Mouse (Mus musculus): ENCODE results near the gene Prkar2b.
A peak's percentile ranks its signal among the peaks of the same experiment; 100 is the strongest.

Prkar2b gene

DNA sequence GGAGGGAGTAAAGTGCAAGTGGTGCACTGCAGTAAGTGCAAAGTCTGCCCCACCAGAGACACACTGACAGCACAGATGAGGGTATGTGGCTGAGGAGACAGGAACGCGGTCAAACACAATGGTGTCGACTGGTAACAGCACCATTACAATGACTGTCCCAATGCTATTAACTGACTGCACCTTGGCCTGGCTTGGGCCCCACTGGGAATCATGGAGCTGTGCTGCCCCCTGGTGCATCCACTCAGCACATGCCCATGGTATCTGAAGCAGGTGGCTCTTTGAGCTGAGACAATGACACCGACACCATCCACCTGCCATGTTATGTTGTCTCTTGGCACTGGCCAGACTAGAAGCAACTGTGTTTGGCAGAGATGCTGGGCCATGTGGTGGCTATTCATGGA, 134.4 kb downstream of the Prkar2b start:
- DNase-seq (ENCODE audit: low read depth in 1 of 2, low spot score in 2 of 2): no peak

DNA sequence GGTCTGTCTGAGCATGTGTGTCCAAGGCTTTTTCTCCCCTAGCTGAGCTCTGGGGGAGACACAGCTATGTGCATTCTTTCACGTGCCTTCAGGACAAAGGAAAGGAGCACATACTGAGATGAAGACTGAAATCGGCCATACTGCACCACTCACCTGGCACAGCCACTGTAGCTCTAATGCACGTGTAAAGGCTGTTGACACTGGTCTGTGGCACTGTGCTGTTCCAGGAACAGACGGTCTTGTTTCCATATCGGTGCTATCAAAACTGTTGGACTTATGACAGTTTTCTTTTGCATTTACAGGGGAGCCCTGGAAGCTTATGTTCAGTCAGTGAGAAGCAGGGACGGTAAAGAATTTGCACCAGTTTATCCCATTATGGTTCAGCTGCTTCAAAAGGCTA, 135.8 kb downstream of the Prkar2b start:
- DNase-seq (ENCODE audit: low read depth in 1 of 2, low spot score in 2 of 2): no peak

DNA sequence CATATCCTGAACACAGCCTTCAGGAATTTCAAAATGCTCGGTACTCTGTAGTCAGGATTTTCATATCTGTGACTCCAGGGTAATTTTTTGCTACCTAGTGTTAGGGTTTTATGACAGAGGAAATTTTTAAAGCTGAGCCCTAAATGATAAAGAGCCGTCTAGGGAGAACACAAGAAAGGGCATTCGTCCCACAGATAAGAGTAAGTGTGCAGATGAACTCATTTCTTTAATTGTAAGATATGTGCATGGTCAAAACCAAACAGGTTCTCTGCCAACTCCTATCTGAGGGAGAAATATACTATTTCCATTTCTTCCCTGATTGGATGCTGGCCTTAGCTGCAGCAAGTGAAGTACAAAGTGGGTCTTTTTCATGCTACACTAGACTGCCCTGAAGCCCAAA, 137.0 kb downstream of the Prkar2b start:
- no peak for DNase-seq (ENCODE audit: low read depth in 1 of 2, low spot score in 2 of 2)

DNA sequence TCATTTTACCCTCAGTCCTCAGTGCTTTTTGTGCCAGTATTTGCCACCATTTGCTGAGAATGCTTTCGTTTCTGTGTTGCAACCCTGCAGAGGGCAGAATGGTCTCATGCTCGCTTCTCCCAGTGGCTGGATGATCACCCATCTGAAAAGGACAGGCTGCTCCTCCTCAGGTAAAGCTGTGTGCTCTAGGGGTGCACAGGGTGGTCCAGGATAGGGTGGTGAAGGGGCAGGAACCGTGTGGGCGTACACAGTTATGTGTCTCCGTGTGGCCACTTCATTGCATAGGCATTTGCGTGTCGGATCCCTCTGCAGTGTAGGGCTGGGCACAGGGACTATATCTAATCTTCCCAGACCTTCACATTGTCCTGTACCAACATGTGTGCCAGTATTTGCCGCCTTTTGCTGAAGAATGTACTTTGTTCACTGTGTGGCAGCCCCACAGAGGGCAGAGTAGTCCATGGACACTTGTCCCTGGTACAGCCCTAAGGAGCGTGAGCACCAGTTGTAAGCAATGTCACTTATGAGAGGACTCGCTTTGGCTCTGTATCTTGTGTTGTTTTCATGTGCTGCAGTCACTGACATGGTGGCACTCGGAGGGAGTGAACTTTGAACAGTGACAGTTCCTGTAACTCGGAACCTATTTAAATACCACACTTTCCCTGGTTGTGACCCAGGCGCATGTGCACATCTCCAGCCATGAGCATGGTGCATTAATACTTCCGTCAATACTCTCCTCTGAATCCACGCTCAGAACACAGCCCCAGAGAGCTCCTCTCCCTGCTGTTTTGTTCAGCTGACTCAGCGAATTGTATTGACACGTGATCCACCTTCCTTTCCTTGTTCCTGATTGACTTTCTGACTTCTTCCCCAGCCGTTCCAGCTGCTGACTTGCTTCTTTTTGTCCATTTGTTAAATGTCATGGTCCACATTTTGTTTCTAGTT, 140.4 kb downstream of the Prkar2b start:
- DNase-seq (ENCODE audit: low read depth in 1 of 2, low spot score in 2 of 2): no peak

DNA sequence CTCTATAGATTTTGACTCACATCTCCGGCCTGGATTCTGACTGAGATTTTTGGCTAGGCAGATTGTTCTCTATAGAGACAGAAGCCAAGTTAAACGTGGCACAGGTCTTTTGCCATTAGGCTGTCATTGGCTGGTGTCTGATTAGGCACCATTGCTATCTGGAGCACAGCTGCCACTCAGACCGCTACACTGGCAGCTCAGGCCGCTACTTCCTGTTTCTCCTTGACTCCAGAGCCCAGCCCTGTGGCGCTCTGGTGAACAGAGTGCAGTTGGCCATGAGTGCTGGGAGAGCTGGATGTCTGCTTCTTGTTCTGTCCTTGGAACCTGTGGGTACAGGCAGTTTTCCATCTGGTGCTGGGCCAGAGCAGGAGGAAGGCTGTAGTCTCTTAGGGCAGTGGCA, 143.9 kb downstream of the Prkar2b start:
- peak in 1 of 2 experiments; percentile 3 for DNase-seq (ENCODE audit: low read depth in 1 of 2, low spot score in 2 of 2)

DNA sequence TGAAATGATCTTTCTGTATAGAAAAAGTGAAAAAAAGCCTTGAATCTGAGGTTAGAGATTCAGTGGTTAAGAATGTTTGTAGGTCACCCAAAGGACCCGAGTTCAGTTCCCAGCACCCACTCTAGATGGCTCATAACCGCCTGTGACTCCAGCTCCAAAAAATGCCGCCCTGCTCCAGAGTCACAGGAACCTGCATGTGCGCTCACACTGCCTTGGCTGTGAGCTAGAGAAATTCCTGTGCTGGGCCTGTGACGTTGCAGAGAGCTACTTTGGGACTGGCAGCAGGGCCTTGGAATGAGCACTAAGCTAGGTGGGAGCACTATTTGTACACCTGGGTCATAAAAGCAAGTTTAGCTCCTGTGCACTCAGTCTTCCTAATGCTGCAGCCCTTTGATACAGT, 144.4 kb downstream of the Prkar2b start:
- DNase-seq (ENCODE audit: low read depth in 1 of 2, low spot score in 2 of 2): no peak

DNA sequence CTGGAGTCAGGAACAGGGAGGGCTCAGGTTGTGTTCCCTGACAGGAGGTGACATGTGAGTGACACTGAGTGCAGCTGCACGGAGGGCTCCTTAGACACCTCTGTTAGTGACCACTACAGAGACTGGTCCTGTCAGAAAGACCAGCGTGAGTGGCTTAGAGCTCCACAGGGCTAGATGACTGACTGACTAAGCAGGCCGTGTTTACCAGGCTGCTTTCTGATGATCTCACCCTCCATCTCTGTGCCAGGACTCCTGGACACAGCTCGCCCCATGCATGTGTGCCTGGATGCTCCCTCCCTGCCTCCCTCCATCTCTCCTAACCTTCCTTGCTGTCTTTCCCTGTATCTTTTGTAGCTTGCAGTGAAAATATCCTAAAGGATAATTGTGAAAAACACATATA, 147.5 kb downstream of the Prkar2b start:
- DNase-seq (ENCODE audit: low read depth in 1 of 2, low spot score in 2 of 2): no peak

DNA sequence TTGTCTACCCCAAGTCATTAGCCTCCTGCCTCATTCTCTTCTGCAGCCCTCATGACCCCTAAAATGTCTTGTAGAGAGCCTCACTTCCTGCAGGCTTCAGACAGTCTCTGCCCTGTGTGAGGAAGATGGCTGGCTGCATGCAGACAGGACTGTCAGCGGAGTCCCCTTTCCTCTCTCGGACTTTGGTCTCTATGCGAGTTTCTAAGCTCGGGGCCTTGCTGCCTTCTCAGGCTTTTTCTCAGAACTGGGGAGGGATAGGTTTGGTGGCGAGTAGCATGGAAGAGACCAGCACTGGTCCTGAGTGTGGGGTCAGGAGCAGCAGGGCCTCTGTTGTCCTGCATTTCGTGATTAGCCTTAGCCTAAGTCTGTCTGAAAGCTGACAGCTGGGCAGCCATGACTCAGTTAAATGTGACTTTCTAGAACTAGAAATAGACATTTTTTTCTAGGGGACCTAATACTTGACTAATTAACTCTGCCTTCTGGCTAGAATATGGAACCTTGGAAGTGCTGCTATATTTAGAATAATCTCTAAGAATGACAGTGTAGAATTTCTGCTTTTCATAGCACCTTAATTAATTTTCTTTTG, 148.0 kb downstream of the Prkar2b start:
- no peak for DNase-seq (ENCODE audit: low read depth in 1 of 2, low spot score in 2 of 2)
